Mouse (Mus musculus) heart, embryonic 16.5 days (tissue): ENCODE data around the gene Postn. TPM values are rescaled to one million over a fixed set of nuclear protein-coding genes. Genes with fewer than 3 reads are reported as not detected.

ENCODE experiments used
- ATAC-seq: fragments of 200-750 bp; cut with Nextera tagmentation; replicated peaks from 2 replicates; pipeline ENCODE4 v1.8.0; 2017; ENCODE audit warnings: moderate number of reproducible peaks; ENCODE audit not compliant: insufficient read depth, low FRiP score; ENCODE audit errors: extremely low read depth
- H3K27ac ChIP-seq: fragments of 300-500 bp; sonication (generic); 2 replicates; pipeline ENCODE4 v1.5.1; 2014; ENCODE audit warnings: mild to moderate bottlenecking, low read length, control low read depth, moderate library complexity
- H3K27me3 ChIP-seq: fragments of 300-500 bp; sonication (generic); 2 replicates; pipeline ENCODE4 v1.6.1; 2014; ENCODE audit warnings: low read length, mixed read lengths; ENCODE audit not compliant: control insufficient read depth, insufficient read depth
- H3K36me3 ChIP-seq: fragments of 300-500 bp; sonication (generic); 2 replicates; pipeline ENCODE4 v1.6.1; 2014; ENCODE audit not compliant: control insufficient read depth, insufficient read depth
- H3K4me1 ChIP-seq: fragments of 300-500 bp; sonication (generic); 2 replicates; pipeline ENCODE4 v1.6.1; 2014; ENCODE audit warnings: low read length, mixed read lengths; ENCODE audit not compliant: control insufficient read depth, insufficient read depth
- H3K4me2 ChIP-seq: fragments of 300-500 bp; sonication (generic); 2 replicates; pipeline ENCODE4 v1.6.1; 2014; ENCODE audit warnings: low read depth, mild to moderate bottlenecking, control low read depth, low read length
- H3K4me3 ChIP-seq: fragments of 300-500 bp; sonication (generic); 2 replicates; pipeline ENCODE4 v1.5.1; 2014; ENCODE audit warnings: mild to moderate bottlenecking, control low read depth, low read length
- H3K9ac ChIP-seq: fragments of 300-500 bp; sonication (generic); 2 replicates; pipeline ENCODE4 v1.6.1; 2014; ENCODE audit warnings: low read length, control low read depth
- H3K9me3 ChIP-seq: fragments of 300-500 bp; sonication (generic); replicated peaks from 2 replicates; pipeline ENCODE4 v1.6.1; 2016; ENCODE audit warnings: low read length; ENCODE audit not compliant: control insufficient read depth
- WGBS: fragments of 180-500 bp; shearing (Covaris S2); extraction: QIAGEN DNeasy Blood & Tissue Kit; methylation state at CpG from one replicate; pipeline ENCODE4 v1.1.7; 2014; 5-methylcytosine and 5-hydroxymethylcytosine counted together
- polyA plus RNA-seq: library from polyadenylated mRNA; unstranded; fragments of >200 nt; fragmentation: Nextera tagmentation; extraction: Ambion mirVana; gene quantifications from 2 replicates; pipeline ENCODE4 v1.2.1, GENCODE M21; 2015

Postn gene
- 394 and 476 TPM in 2 replicates for polyA plus RNA-seq

- Histone ChIP-seq H3K27ac (peak within 1 kb of the TSS; percentile 44), H3K4me2 (peak within 1 kb of the TSS; percentile 34), H3K27me3 (no peaks in the 10 kb centered on the region), H3K4me3 (peak within 1 kb of the TSS; percentile 47), H3K9me3 (no peaks in the 10 kb centered on the region), H3K36me3 (no peaks in the 10 kb centered on the region), H3K9ac (peak within 1 kb of the TSS; percentile 41; the same call in 1 of the 2 replicates), H3K4me1 (no peaks in the 10 kb centered on the region)
- 37% methylated on average over 6 of the region's 6 CpGs for WGBS
- ATAC-seq = peak; percentile 79; the same call in 1 of the 2 replicates
These were observed at the start of gene Postn for GRCm38 (mm10) chr3:54360897-54361296. TSS of gene Postn (plus strand) at chr3:54361109.

DNA sequence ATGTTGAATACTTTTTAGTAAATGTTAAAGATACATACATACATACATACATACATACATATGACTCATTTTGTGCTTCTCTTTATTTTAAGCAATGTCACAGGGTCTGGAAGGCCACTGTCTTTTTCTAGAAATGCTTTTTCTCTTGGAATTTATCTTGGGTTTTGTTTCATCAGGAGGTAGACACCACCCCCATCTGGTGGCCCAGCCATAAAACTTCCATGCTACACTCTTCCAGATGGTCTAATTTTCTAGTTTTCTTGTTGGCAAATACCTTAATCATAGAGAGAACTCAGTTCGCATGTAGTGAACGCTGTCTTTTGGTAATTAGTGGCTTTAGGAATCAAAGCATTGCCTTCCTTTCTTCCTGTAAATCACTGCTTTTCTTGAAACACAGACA, 46.9 kb upstream of the Postn start:
- Histone ChIP-seq H3K4me1 (no peaks in the 10 kb centered on the region), H3K4me3 (no peak overlapping the region), H3K27me3 (no peaks in the 10 kb centered on the region), H3K36me3 (no peaks in the 10 kb centered on the region), H3K4me2 (no peak overlapping the region), H3K9me3 (no peaks in the 10 kb centered on the region), H3K9ac (no peak overlapping the region), H3K27ac (no peak overlapping the region)
- WGBS = 85% methylated on average over 2 of the region's 2 CpGs
- ATAC-seq = no peak

DNA sequence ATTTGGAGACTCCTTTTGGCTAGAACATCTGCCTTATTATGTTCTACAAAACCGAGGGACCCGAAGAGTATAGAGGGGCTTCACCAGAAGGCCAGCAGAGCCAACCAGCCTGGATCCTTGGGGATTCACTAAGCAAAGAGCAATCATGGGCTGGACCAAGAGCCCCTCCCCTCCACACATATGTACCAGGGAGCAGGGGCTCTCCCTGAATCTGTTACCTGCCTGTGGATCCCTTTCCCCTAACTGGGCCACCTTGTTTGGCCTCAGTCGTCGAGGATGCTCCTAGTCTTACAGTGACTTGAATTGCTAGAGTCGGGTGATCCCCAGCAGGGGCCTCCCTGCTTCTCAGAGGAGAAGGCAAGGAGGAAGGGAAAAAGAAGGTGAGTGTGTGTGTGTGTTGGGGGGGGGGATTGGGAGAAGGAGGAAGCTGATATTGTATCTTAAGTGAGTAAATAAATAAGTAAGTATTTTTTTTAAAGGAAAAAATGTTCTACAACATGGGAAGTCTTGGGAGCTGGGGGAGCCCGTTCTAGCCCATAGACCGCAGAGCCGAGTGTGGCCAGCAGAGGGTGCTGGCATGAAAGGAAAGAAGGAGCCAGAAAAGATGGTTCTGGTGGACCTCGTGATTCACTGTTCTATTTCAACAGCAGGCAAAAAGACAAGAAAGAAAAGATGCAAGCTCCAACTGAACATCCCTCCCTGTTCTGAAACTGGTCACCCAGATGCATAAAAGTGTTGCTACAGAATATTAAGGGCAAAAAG, 7.8 kb upstream of the Postn start:
- no peak for ATAC-seq
- 24% methylated on average over 9 of the region's 9 CpGs for WGBS
- H3K27ac ChIP-seq = no peak overlapping the region

GRCm38 (mm10) chr3:54357561-54357960, 3.3 kb upstream of the Postn start:
- H3K36me3 ChIP-seq = no peaks in the 10 kb centered on the region
- ATAC-seq = no peak
- H3K27me3 ChIP-seq = no peaks in the 10 kb centered on the region
- no peak overlapping the region for H3K4me3 ChIP-seq
- H3K9me3 ChIP-seq = no peaks in the 10 kb centered on the region
- 62% methylated on average over 3 of the region's 3 CpGs for WGBS
- no peak overlapping the region for H3K9ac ChIP-seq
- H3K4me1 ChIP-seq = no peaks in the 10 kb centered on the region
- H3K27ac ChIP-seq = no peak overlapping the region
- no peak overlapping the region for H3K4me2 ChIP-seq

More for the DNA sequence above, 7.8 kb upstream of the Postn start:
- H3K4me3 ChIP-seq = no peak overlapping the region
- 0 out of 2 replicates have a peak, but pooled peaks cover 2% of the 10 kb centered on the region for H3K27me3 ChIP-seq
- no peak overlapping the region for H3K4me2 ChIP-seq
- no peaks in the 10 kb centered on the region for H3K9me3 ChIP-seq
- H3K4me1 ChIP-seq = no peaks in the 10 kb centered on the region
- no peaks in the 10 kb centered on the region for H3K36me3 ChIP-seq
- no peak overlapping the region for H3K9ac ChIP-seq

- Histone ChIP-seq H3K4me1 (no peaks in the 10 kb centered on the region), H3K4me3 (no peak overlapping the region), H3K27me3 (no peaks in the 10 kb centered on the region), H3K27ac (peak overlapping the region; percentile 38), H3K36me3 (no peaks in the 10 kb centered on the region), H3K9me3 (no peaks in the 10 kb centered on the region), H3K4me2 (peak overlapping the region; percentile 19; the same call in 1 of the 2 replicates), H3K9ac (no peak overlapping the region)
- peak; percentile 74; the same call in 1 of the 2 replicates for ATAC-seq
- WGBS = 36% methylated on average over 15 of the region's 15 CpGs
These were observed 2.3 kb upstream of the Postn start for GRCm38 (mm10) chr3:54358463-54359189.

DNA sequence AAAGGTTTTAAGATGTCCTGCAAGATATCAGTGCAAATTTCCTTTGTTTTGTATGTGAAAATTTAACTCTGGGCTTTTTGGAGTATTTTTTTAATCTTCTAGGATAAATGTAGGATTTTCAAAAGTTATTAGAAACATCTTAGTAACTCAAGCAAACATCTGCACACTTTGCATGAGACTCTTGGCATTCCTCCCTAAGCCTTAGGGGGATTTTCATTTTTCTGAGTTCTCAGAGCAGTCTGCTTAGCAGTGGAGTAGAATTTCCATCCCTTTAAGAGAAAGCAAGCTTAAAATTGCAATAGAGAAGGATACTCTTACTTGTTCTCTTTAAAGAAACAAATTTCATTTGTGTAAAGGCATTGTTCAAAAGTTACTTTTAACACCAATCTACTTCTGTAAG, 747 bp downstream of the Postn start:
- ATAC-seq = no peak
- Histone ChIP-seq H3K27ac (peak overlapping the region; percentile 44; the same call in 1 of the 2 replicates), H3K27me3 (no peaks in the 10 kb centered on the region), H3K9ac (peak overlapping the region; percentile 35; the same call in 1 of the 2 replicates), H3K4me3 (peak overlapping the region; percentile 31), H3K4me1 (no peaks in the 10 kb centered on the region), H3K36me3 (no peaks in the 10 kb centered on the region), H3K9me3 (no peaks in the 10 kb centered on the region), H3K4me2 (peak overlapping the region; percentile 19; the same call in 1 of the 2 replicates)

GRCm38 (mm10) chr3:54371015-54371414, 10.1 kb downstream of the Postn start:
- H3K27me3 ChIP-seq = no peaks in the 10 kb centered on the region
- H3K9ac ChIP-seq = no peak overlapping the region
- whole genome bisulfite sequencing = 93% methylated on average over 1 of the region's 1 CpGs
- H3K4me3 ChIP-seq = no peak overlapping the region
- H3K9me3 ChIP-seq = no peaks in the 10 kb centered on the region
- H3K27ac ChIP-seq = no peak overlapping the region
- H3K4me1 ChIP-seq = no peaks in the 10 kb centered on the region
- ATAC-seq = no peak
- H3K4me2 ChIP-seq = no peak overlapping the region
- no peaks in the 10 kb centered on the region for H3K36me3 ChIP-seq

- no peak overlapping the region for H3K4me2 ChIP-seq
- no peaks in the 10 kb centered on the region for H3K4me1 ChIP-seq
- no peaks in the 10 kb centered on the region for H3K9me3 ChIP-seq
- no peak overlapping the region for H3K27ac ChIP-seq
- no peak for ATAC-seq
- WGBS = 74% methylated on average over 6 of the region's 6 CpGs
- H3K9ac ChIP-seq = no peak overlapping the region
- H3K27me3 ChIP-seq = no peaks in the 10 kb centered on the region
- no peak overlapping the region for H3K4me3 ChIP-seq
- 0 out of 2 replicates have a peak, but pooled peaks cover 2% of the 10 kb centered on the region for H3K36me3 ChIP-seq
These were observed 11.7 kb downstream of the Postn start for GRCm38 (mm10) chr3:54372625-54373024.

DNA sequence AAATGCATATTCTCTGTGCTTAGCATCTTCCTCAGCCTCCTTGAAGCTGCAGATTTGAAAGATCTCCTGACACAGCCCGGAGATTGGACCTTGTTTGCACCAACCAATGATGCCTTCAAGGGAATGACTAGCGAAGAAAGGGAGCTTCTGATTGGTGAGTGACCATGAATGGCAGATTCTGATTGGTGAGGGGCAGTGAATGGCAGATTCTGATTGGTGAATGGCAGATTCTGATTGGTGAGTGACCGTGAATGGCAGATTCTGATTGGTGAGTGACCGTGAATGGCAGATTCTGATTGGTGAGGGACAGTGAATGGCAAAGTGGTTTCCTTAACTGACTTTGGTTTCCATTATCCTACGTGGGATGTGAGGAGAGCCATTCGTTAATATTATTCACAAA, 15.1 kb downstream of the Postn start:
- Histone ChIP-seq H3K9ac (no peak overlapping the region), H3K36me3 (0 out of 2 replicates have a peak, but pooled peaks cover 2% of the 10 kb centered on the region)
- 90% methylated on average over 6 of the region's 6 CpGs for WGBS

More for the DNA sequence above, 15.1 kb downstream of the Postn start:
- H3K27ac ChIP-seq = no peak overlapping the region
- H3K4me1 ChIP-seq = no peaks in the 10 kb centered on the region
- H3K9me3 ChIP-seq = no peaks in the 10 kb centered on the region
- H3K27me3 ChIP-seq = no peaks in the 10 kb centered on the region
- H3K4me3 ChIP-seq = no peak overlapping the region
- no peak overlapping the region for H3K4me2 ChIP-seq
- no peak for ATAC-seq
